Mouse (Mus musculus) megakaryocyte, embryonic 14.5 days (primary cell): Measurements from ENCODE around the gene Hipk3.

Experiments
- FLI1 ChIP-seq: IDR thresholded peaks from 2 replicates; pipeline ENCODE4 v1.6.1; 2012; ENCODE audit warnings: low read length, inconsistent platforms, mixed read lengths
- GATA1 ChIP-seq: IDR thresholded peaks from 3 replicates; pipeline ENCODE4 v1.6.1; 2012; ENCODE audit warnings: mixed read lengths, low read length, inconsistent platforms, borderline replicate concordance

- TF ChIP-seq GATA1, result no peak
- no peak for TF ChIP-seq FLI1
These were observed 101.4 kb downstream of the Hipk3 start for GRCm38 (mm10) chr2:104392700-104393312.
